Mouse (Mus musculus) liver, adult (tissue): Measurements from ENCODE around the gene Ptprs.

ENCODE experiments used
- GATA4 ChIP-seq: IDR thresholded peaks from 2 replicates; pipeline ENCODE4 v1.6.1; 2014; ENCODE audit warnings: mild to moderate bottlenecking, low read length; ENCODE audit not compliant: insufficient replicate concordance

The Ptprs gene

DNA sequence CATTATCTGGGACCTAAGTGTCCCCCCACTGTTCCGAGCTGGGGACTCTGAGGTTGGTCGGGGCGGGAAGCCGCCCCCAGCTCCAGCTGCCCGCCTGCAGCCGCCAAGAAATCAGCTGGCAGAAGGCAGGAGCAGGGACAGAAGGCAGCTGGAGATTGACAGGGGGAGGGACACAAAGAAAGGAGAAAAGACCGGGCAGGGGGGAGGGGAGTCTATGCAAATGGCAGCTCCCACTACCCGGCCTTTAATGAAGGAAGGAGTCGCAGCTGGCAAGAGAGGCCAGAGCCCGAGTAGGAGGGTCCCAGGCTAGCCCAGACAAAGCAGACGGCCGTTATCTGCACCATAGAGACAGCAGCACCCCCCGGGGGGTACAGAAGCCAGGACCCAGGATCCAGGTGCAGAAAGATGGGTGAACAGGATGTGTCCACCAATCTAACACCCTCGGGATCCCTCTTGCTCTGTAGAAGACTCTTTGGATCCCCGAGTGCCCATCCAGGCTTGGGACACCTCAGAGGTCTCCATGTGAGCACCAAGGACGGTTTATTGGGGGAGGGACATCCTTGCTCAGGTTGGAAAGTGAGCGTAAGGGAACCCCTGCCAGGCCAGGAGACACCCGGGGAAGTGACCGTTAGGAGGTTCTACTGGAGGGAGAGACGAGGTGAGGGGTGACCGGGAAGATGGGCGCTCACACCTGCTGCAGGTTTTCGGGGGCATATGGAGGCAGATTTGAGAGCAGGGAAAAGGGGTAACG lies 1.3 kb downstream of the Ptprs start:
- no peak for TF ChIP-seq GATA4

DNA sequence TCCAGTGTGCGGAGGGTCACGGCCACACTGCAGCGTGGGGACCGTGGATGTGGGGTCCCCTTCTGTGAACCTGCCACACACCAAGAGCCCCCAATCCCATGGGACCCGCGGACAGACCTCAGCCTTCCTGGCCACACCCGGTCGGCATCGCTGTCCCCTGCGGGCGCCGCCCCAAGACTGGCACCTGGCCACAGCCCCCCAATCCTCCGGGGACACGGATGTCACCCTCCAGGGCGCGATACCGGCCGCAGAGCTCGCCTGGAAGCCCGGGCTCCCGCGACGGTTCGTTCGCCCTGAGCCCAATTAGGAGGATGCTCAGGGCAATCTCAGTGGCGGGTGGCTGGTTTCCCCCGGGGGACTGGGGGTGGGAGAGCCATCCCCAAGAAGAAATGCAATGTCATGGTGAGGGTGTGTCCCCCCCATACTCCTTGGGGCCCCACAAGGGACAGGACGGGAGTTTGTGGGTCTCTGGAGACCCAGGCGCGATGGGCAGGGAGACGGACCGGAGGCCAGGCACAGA lies 1.9 kb downstream of the Ptprs start:
- no peak for TF ChIP-seq GATA4

DNA sequence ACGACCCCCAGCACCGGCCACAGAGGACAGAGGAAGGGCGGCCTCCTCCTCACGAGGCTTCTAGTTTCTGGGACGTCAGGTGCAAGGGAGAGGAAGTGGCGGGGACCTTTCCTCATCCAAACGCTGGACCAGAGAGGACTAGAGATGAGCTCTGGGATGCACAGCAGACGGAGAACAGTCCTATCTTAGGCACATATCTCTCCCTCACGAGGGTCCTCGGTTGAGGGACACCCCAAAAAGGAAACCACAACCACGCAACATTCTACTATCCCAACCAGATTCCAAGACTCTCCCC lies 2.7 kb downstream of the Ptprs start:
- no peak for TF ChIP-seq GATA4

DNA sequence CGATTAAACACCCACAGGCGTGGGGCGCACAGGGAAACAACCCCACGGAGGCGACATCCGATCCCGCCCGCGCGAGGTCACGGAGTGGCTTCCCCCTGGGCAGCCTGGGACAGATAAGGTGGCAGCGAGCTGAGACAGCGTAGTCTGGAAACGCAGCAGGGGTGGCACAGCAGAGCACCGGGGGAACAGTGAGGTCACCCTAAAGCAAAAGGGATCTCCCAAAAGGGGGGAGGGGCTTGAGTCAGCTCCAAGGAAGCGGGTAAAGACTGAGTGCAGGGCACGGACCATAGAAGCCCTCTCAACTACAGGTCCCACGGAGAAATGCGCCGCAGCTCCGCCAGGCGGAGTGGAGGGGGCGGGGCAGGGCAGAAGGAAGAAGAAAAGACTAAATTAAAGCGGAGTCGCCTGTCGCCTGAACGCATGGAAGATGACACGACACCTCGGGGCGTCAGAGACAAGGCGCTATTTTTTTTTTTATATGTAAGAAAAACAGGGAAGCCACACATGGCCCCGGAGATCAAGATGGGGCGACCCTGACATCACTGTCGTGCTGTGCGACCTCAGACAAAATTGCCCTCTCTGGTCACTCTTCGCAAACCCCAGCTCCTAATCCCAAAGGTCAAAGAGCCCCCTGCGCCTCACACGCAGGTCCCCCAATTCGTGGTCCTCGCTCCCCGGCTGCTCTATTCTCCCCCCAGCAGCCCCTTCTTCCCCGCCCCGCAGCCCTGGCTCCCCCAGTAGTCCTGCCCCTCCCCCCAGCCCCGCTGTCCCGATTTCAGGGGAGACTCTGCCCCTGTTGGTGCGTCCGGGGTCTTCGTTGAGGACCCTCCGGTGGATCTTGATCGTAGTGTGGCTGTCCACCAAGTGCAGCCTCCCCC lies 3.3 kb downstream of the Ptprs start:
- peak; percentile 14; the same call in 1 of the 2 replicates for TF ChIP-seq GATA4

DNA sequence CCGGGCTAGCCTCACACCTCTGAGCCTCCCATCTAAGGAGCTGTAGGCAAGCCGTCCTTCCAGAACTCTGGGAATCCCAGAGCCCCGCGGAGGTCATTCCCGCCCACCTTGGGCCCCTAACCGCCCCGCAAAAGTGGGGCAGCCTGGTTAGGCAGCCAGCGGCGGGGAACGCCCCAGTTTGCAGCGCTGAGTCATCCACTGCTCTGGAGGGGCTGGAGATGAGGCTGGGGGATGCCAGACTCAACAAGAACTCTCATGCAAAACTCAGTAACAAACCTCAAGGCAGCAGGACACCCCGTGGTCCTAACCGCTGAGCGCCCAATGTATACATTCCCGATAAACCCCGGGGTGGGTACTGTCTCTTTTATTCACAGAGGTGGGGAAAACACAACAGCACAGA lies 4.2 kb downstream of the Ptprs start:
- no peak for TF ChIP-seq GATA4

DNA sequence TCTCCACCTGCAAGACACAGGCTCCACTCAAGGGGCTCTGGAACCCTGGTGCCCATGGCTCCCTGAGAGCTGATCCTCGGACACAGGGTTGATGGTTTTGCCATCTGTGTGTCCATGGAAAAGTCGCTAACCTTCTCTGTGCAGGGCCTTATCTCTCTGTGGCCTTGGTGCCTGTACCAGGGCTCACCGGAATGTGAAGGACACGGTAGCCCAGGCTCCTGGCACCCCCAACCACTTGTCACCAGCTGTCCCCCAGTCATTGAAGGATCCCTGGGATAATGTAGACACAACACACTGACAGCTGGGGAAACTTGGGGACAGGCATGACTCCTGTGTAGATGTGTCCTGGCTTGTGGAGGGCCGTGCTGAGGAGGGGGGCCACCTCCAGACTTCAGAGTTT lies 5.1 kb downstream of the Ptprs start:
- TF ChIP-seq GATA4, result no peak

DNA sequence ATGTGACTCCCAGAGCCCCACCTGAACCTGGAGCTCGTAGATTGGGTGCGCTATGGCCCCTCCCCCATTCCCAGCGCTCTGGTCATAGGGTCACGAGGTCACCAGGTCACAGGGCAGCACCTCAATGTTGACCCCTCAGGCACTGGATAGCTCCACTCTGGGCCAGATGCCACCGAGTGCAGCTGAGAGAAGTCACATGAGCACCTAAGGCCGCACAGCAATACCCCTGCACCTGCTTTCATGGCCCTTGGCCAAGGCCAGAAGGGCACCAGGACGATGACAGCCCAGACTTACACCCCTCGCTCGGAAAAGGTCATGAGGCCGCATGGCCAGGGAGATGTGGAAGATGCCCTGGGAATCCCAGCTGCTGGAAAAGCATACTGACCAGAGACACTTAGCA lies 5.7 kb downstream of the Ptprs start:
- TF ChIP-seq GATA4, result no peak

DNA sequence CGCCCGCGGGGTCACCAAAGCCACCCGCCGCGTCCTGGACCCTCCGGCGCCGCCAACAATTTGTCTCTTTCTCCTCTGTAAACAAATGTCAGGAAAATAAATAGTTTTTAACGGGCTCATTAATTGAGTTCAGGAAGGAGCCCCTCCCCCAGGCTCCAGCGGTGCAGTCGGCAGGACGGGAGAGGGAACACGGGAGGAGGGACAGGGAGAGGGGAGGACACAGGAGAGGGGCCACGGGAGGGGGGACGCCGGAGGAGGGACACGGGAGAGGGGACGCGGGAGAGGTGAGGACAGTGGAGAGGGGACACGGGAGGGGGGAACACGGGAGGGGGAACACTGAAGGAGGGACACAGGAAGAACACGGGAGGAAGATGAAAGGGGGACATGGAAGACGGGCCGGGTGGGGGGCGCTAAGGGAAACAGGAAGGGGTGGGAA lies 6.3 kb downstream of the Ptprs start:
- no peak for TF ChIP-seq GATA4

DNA sequence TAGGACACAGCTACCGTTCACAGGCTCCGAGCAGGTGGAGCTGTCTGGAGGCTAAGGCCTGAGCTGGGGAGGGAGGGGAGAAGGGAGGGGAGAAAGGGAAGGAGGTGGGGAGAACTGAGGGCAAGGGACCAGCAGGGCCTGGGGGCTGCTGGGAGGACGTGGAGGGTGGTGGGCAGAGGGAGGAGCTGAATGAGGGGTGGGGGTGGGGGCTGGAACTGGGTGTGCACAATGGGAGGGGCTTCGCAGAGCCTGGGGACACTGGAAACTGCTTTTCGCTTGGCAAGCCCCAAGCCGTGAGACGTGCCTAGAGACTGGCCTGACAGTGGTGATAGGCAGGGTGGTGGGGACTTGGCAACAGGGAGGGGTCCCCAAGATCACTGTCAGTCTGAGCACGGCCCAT lies 7.0 kb downstream of the Ptprs start:
- TF ChIP-seq GATA4, result no peak

DNA sequence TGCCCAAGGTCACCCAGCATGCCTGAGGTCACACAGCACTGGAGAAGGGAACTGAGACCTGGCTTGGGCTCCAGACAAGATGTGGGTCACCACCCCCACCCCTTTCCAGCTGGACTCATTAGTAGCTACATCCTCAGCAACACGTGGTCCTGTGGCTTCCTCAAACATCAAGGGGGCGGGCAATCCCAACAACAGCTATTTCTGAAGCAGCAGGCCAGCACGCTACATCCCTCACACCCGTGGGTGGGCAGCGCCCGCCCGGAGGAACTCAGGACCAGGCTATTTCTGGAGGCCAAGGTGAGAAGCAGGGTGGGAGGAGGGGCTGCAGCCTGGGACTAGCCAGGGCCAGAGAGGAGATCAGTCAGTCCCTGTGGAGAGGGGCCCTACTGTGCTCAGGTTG lies 7.4 kb downstream of the Ptprs start:
- no peak for TF ChIP-seq GATA4

DNA sequence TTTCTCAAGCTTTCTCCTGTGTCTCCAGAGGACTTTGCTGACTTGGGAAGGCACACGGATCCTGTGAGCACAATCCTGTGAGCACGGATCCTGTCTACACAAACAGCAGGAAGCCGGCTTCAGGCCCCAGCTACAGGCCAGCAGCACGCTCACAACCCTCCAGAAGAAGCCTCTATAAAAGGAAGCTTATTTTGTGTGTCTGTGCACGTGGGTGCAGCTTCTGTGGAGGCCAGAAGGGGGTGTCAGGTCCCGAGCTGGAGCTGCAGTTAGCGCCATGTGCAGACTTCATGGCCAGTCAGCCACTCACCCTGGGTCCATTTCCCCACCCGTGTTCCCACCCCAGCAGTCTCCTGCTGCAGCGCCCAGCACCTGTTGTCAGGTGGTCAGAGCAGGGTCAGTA lies 7.9 kb downstream of the Ptprs start:
- no peak for TF ChIP-seq GATA4

DNA sequence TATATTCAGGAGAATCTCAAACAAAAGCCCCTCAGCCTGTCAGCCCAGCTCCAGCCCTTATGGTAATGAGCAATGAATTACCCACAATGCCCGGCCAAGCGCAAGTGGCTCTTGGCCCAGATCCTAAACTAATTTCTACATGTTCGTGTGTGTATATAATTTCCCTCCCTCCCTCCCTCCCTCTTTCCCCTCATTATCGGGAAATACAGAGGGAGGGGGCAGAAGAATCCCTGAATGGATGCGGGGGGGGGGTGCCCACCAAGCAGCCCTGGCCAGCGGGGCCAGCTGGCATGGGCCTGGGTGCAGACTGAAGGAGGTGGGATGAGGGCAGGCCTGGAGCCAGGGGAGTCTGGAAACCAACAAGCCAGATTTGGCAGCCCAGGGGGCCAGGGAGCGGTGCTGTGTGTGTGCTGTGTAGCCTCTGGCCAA lies 8.8 kb downstream of the Ptprs start:
- no peak for TF ChIP-seq GATA4

DNA sequence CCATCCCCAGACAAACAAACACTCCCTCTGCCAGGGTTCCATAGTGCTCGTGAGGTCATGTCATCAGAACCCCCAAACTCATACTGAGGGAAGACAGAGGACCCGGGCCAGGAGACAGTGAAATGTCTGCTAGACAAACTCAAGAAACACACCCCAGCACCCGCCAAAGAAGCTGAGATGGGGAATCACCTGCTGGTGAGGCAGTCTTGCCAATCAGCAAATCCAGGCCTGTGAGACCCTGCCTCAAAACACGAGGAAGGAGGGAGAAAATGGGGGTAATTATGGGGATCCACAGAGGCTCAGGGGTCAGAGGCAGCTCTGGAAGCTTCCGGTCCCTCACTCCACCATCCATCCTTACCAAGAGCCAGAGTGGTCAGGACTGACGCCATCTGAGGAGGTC lies 9.5 kb downstream of the Ptprs start:
- no peak for TF ChIP-seq GATA4

DNA sequence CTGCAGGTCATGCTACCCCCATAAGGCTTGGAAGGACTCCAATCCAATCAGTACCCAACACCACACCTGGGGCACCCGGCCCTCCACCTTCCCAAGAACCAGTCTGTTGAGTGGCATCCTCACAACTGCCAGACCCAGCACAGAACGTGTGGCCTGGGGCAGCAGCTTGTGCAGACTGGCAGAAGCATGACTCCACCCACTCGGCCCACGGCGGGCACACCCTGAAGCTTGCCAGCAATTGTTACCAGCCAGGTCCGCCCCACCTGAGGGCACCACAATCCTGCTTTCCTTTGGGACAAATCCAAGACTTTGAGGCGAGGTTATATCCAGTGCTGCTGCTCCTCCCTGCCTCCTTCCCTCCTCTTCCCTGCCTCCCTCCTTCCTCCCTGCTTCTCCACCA lies 11.5 kb downstream of the Ptprs start:
- TF ChIP-seq GATA4, result no peak

DNA sequence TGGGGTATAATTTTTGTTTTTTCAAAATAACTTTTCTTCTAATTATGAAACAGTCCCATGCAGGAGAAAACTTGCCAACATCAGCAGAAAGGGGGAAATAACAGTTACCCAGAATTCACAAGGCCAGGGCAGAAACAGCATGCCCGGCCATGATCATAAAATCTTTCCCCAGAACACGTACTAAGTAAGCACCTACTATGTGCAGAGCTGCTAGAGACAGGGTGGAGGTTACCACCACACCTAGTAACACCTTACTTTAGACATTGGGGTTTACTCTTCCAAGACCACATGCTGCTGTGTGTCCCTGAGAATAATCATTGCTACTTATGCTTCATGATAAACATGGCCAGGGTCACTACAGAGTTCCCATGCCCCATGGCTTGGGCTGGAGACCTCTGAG lies 11.9 kb downstream of the Ptprs start:
- TF ChIP-seq GATA4, result no peak

DNA sequence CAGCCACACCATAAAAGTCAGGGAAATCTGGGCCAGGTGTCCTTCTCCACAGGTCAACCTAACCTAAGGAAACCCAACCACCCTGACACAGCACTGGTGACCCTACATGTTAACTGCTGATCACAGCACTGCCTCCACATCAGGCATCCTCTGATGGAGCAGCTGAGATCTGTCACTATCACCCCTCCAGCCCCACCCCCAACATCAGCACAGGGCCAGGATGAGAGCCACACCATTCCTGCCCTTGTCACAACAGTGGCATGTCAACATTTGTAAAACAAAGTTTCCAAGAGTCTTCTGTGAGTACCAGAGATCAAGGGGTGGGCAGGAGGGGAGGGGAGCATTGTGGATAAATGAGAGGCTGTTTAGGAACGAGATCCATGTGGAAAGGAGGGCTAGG lies 12.8 kb downstream of the Ptprs start:
- no peak for TF ChIP-seq GATA4
